Mouse (Mus musculus) kidney, adult 8-10 months (tissue): ENCODE measurements around the gene 4930469K13Rik.
"Not testable (repeated sequence)": the region's sequence is repeated elsewhere in the genome, so short reads cannot be mapped to it uniquely, and the experiment has no call there.

ENCODE experiments used
- DNase-seq, 2 experiments: peaks; one replicate each; pipeline ENCODE4 v3.0.0; 2022

Gene 4930469K13Rik

GRCm38 (mm10) chr11:34098422-34098821 is at the start of gene 4930469K13Rik:
4930469K13Rik (minus strand) TSS chr11:34098554.
- no peak for DNase-seq

GRCm38 (mm10) chr11:34146934-34147333 is 48.6 kb upstream of the 4930469K13Rik start:
- no peak for DNase-seq

DNA sequence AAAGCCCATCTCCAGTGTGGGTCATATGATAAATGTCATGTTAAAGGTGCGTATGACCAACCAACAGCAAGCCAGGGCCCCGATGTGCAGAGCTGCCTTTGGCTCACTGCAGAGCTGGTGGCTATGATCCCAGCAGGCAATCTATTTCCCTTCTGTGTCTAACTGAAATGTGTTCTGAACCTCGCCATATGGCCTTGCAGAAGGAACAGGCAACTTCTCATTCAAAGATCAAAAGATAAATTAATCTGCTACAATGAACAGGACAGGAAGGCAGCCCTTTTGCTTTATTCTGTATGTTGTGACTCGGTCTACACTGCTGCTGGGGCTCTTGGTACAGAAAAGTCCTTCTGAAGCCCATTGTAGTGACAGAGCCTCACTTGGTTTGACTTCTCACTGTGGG is 46.1 kb upstream of the 4930469K13Rik start:
- DNase-seq, result no peak

DNA sequence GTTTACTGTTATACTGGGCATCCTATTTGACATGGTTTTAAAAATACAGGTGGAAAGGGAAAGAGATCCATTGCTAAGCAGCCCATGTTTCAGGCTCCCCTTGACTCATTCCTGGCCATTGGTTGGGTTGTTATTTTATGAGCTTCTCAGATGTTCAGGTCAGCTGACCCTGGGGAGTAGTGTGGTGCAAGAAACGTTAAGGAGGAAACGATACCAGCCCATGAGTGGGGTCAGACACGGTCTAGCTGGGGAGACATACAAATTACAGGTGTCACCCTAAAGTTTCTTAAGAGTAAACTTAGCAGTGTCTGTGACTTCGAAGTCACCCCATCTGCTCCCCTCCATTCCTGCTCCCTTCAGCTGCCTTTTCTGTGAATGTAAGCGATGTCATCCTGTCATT is 45.6 kb upstream of the 4930469K13Rik start:
- DNase-seq, result no peak

DNA sequence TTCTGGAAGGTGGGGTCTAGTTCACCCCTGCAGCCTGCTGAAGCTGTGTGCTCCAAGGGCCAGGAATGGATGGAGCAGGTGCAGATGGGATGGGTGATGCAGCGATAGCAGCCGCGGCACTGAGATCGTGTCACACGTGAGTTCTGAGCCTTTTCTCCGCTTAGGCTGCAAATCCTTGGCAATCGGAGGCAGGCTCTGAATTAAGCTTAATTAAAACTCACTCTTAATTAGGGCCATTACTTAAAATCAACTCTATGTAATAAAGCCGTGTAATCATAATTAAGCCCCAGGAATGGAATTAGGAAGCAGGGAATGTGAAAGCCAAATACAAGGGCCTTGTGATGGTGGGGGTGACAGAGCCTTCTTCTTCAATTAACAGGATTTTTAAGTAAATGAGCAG is 40.9 kb upstream of the 4930469K13Rik start:
- no peak for DNase-seq

DNA sequence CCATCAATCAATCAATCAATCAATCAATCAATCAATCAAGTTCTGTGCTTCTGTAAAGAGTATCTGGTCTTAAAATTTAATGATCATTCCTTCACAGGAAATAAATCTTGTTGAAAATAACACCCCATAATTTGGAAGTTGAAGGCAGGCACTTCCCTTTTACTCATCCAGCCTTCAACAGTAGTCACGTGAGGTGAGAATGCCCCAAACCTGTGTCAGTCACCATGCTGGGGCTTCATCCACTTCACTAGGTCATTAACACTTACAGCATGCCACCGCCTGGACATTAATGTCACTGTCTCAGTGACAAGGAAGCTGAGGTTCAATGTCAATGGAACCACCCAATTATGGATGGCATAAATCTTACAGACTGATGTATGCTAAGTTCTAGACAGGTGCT is 30.1 kb upstream of the 4930469K13Rik start:
- DNase-seq, result no peak

- not testable (repeated sequence) for DNase-seq
Measured at GRCm38 (mm10) chr11:34125727-34126126, 27.4 kb upstream of the 4930469K13Rik start.

- DNase-seq, result no peak
Measured at GRCm38 (mm10) chr11:34124852-34125251, 26.5 kb upstream of the 4930469K13Rik start.

DNA sequence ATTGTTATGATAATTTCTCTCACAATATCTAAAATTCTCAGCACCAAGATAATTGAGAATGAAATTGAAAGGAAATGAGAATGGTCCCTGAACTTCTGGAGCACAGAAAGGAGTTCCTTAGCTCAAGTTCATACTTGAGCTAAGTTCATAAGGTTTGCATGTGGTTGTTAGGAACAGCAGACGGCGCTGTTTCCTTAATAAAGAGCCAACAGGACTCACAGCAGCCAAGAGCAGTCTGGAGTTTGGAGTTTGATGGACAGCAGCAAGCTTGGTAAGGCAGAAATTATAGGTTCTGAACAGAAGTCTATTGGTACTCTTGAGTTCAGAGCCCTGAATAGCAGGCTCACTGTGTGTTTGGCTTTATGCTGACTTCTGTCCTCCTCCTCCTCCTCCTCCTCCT is 24.8 kb upstream of the 4930469K13Rik start:
- peak in 1 of 2 experiments; percentile 9 for DNase-seq

DNA sequence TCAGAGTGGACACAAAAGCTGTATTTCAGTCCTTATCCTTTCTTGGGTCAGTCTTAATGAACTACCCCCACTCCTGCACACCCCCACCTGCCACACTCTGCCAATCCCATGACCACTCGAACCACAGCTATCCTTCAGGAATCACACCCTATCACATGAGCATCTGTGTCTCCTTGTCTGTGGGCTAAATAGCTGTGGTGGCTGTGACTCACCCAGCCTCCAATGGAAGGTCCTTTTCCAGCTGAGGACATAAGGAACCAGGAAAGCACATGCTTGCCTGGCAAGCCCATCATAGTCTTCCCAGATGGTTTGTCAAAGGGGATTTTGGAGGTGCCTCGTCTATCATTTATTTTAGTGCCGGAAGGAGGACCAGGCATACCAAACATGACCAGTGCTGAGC is 20.0 kb upstream of the 4930469K13Rik start:
- no peak for DNase-seq

- DNase-seq, result no peak
Measured at GRCm38 (mm10) chr11:34117581-34117980, 19.2 kb upstream of the 4930469K13Rik start.

DNA sequence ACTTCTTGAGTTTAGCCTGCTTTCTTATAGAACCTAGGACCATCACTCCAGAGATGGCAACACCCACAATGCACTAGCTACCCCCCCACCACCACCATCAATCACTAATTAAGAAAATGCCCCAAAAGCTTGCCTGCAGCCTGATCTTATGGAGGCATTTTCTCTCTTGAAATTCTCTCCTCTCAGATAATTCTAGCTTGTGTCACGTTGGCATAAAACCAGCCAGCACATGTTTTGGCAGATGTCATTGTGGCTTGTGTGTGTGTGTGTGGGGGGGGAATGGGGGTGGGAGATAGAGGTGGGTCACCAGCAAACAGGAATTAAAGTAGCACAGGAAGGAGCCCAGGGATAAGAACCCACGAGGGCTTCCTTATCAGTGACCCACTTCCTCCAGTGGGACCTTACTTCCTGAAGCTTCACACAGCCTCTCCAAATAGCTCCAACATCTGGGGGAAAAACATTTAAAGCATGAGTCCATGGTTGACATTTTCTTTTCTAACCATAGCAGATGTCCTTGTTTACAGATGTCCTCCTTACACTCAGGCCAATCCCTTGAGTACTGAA is 18.3 kb upstream of the 4930469K13Rik start:
- peak in 1 of 2 experiments; percentile 7 for DNase-seq

GRCm38 (mm10) chr11:34113760-34114159 is 15.4 kb upstream of the 4930469K13Rik start:
- no peak for DNase-seq

DNA sequence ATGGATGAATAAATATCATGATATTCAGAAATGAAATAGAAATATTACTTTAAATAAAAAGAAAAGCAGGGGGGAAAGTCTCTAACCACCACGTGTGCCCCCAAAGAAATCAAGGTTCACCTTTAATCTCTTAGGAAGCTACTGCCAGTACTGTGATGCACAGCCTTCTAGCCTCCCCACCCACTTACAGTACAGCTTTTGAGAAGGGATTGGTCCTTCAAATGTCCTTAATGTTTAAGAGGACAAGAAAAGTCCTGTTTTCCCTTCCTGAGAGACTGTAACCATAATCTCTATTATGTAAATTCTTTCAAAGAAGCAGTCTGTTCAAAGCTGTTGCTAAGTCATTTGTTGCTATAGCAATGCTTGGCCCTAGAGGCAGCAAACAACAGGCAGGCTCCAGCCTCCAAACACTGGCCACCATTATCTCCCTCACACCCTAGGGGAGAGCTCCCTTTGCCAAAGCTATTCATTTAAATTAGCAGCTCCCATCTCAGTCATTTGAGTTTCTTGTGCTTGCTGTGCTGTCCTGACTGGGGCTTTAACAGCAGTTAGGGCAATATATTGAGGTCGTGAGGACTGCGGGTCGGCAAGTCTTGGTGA is 14.5 kb upstream of the 4930469K13Rik start:
- no peak for DNase-seq

DNA sequence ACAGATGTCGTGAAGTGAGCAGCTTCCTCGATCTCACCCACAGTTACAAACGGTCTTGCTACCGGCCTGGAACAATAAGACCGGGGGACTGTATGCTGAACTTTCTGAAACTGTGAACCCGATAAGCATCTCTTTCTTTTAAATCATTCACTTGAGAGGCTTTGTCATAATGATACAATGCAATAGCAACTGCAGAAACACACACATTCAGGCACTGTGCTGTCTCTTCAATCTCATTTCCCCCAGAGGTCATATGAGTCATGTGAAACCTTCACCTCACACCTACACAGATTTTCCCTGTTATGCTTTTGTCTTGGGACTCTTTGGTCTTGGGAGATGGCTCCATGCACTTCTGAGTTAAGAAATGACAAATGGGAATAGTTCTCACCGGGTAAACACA is 13.6 kb upstream of the 4930469K13Rik start:
- no peak for DNase-seq

DNA sequence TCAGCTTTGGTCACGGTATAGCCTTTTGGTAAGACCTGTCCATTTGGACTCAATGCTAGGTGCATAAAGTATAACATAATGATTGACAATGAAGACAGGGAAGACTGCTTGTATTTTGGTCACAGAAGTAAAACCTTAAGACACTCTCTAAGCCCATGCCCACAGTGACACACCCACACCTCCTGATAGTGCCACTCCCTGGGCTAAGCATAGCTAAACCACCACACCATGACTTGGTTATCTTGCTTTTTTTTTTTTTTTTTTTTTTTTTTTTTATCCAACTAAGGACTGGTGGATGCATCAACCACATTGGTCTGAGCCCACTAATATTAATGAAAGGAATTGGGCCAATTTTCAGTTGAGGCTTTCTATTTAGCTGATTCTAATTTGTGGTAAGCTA is 10.9 kb upstream of the 4930469K13Rik start:
- no peak for DNase-seq

GRCm38 (mm10) chr11:34104919-34105318 is 6.6 kb upstream of the 4930469K13Rik start:
- no peak for DNase-seq

DNA sequence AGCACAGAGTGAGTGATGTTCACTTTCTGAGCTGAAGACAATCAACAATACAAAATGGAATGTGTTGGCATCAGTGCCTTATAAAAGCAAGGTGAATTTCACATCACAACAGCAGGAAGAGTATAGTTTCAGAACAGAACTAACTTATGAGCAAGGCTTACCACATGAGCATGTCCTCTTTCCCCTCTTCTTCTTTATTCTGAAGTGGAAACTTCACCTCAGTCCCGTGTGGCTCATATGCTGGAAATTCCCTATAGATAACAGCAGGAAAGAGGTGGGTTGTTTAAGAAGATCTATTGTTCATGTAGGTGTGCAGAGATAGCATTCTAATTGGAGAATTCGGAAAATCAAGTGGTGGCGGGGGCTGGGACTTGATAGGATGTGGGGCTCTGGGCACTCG is 3.5 kb upstream of the 4930469K13Rik start:
- DNase-seq, result no peak

DNA sequence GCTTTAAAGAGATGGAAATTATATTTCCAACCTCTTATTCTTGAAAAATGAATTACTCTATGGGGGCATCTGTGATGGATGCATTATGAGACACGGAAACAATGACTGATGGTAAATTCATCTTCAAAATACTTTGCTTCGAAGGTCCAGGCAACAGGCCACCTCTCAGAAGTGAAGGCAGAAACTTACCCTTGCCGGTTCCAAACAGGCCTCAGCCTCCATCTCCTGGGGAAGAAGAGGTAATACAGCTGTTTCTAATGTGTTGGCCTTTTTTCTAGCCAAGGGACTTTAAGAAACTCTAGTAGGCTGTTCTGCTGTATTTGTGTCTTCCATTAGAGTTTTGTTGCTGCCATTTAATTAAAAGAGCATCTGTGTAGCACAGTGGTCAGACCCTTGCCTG is 11.3 kb downstream of the 4930469K13Rik start:
- no peak for DNase-seq

GRCm38 (mm10) chr11:34086164-34086751 is 12.1 kb downstream of the 4930469K13Rik start:
- DNase-seq, result no peak

DNA sequence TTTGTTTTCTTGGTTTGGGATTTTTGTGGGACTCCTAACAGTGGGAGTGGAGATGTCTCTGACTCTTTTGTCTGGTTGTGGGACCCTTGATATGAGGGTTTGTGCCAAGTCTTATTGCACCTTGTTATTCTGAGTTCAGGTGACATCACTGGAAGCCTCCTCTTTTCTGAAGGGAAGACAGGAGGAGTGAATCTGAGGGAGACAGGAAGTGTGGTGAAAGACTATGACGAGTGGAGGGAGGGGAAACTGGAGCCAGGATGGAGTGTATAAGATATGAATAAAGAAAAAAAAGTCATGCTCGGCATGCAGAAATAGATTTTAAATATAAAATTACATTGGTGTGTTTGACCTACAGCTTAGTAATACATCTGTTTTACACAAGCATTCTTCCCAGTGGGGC is 13.7 kb downstream of the 4930469K13Rik start:
- DNase-seq, result no peak

GRCm38 (mm10) chr11:34083795-34084194 is 14.6 kb downstream of the 4930469K13Rik start:
- no peak for DNase-seq

- no peak for DNase-seq
Measured at GRCm38 (mm10) chr11:34079542-34080464, 18.6 kb downstream of the 4930469K13Rik start.

DNA sequence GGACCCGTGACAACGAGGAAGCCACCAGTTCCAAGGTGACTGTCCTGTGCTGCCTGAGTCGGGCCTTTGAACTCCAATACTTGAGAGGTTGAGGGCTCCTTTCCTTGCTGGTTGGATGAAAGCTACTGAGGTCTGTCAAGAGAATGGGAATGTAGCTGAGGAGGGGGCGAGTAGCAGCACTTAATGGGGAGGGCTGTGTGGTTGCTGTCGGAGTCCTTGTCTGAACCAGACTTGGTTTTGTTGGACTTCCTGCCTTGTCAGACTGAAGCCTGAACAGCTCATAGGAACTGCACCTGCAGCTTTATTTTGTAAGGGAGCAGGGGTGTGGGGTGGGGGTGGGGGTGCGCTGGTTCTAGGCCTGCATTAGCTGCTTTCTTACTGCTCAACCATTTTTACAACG is 19.8 kb downstream of the 4930469K13Rik start:
- no peak for DNase-seq
